Mouse (Mus musculus) kidney, embryonic 14.5 days (tissue): ENCODE measurements around the gene Ammecr1. TPM values are rescaled to one million over a fixed set of nuclear protein-coding genes. Genes with fewer than 3 reads are reported as not detected.

Experiments used
- ATAC-seq: fragments of 200-750 bp; cut with Nextera tagmentation; 2 replicates; pipeline ENCODE4 v1.8.0; 2017; ENCODE audit warnings: moderate number of reproducible peaks, mild to moderate bottlenecking, moderate TSS enrichment, moderate library complexity; ENCODE audit not compliant: low FRiP score, low TSS enrichment
- H3K27ac ChIP-seq: fragments of 300-500 bp; sonication (generic); 2 replicates; pipeline ENCODE4 v1.5.1; 2014; ENCODE audit warnings: low read depth, mild to moderate bottlenecking, low read length, moderate library complexity, mixed read lengths
- H3K27me3 ChIP-seq: fragments of 300-500 bp; sonication (generic); 2 replicates; pipeline ENCODE4 v1.6.1; 2014; ENCODE audit warnings: mild to moderate bottlenecking, low read length; ENCODE audit not compliant: control insufficient read depth, insufficient read depth
- H3K36me3 ChIP-seq: fragments of 300-500 bp; sonication (generic); 2 replicates; pipeline ENCODE4 v1.6.1; 2014; ENCODE audit warnings: low read length, mixed read lengths; ENCODE audit not compliant: control insufficient read depth, insufficient read depth
- H3K4me1 ChIP-seq: fragments of 300-500 bp; sonication (generic); 2 replicates; pipeline ENCODE4 v1.6.1; 2014; ENCODE audit warnings: low read length, mixed read lengths; ENCODE audit not compliant: control insufficient read depth, insufficient read depth
- H3K4me2 ChIP-seq: fragments of 300-500 bp; sonication (generic); replicated peaks from 2 replicates; pipeline ENCODE4 v1.6.1; 2014; ENCODE audit warnings: low read depth, mild to moderate bottlenecking, low read length
- H3K4me3 ChIP-seq: fragments of 300-500 bp; sonication (generic); 2 replicates; pipeline ENCODE4 v1.5.1; 2014; ENCODE audit warnings: mild to moderate bottlenecking, low read length
- H3K9ac ChIP-seq: fragments of 300-500 bp; sonication (generic); 2 replicates; pipeline ENCODE4 v1.6.1; 2014; ENCODE audit warnings: low read depth, mild to moderate bottlenecking, low read length, moderate library complexity
- H3K9me3 ChIP-seq: fragments of 300-500 bp; sonication (generic); 2 replicates; pipeline ENCODE4 v1.6.1; 2016; ENCODE audit warnings: low read length; ENCODE audit not compliant: control insufficient read depth
- WGBS: fragments of 180-500 bp; shearing (Covaris S2); extraction: QIAGEN DNeasy Blood & Tissue Kit; methylation state at CpG from one replicate; pipeline ENCODE4 v1.1.7; 2014; 5-methylcytosine and 5-hydroxymethylcytosine counted together
- polyA plus RNA-seq: library from polyadenylated mRNA; unstranded; fragments of >200 nt; fragmentation: Nextera tagmentation; extraction: Ambion mirVana; gene quantifications from 2 replicates; pipeline ENCODE4 v1.2.1, GENCODE M21; 2014

Ammecr1 gene
- polyA plus RNA-seq, 1 experiment from 2014 or later, result 16.0 TPM

DNA sequence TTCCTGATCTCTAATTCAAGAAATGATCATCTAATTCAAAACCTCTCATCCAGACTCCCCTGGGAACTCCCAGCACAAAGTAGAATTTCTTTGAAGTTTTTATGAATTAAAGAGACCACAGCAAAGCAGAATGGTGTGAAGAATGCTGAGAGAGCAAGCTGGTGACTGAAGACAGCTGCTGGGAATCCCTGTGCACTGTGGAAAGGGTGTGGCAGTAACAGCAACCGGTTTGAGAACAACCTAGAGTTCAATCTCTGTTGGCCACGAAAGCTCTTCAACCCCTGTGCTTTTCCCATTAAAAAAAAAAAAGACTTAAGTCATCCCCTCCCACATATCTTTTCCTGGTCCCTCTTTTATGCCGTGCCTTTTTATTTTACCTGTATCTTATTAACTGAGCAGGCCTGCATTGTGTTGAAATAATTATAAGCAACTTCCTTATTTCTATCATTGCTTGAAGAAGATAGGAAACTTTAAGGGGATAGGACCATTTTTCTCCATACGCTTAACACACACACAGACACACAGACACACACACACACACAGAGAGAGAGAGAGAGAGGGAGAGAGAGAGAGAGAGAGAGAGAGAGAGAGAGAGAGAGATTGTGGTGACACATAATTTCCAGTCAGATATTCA is 6.7 kb downstream of the Ammecr1 start:
- H3K36me3 ChIP-seq, result no peaks in the 10 kb centered on the region
- 75% methylated on average over 4 of the region's 4 CpGs for WGBS
- no peak overlapping the region for H3K4me3 ChIP-seq
- no peak overlapping the region for H3K9ac ChIP-seq
- ATAC-seq, result no peak
- no peaks in the 10 kb centered on the region for H3K9me3 ChIP-seq
- H3K4me2 ChIP-seq, result no peak overlapping the region
- no peaks in the 10 kb centered on the region for H3K4me1 ChIP-seq
- no peaks in the 10 kb centered on the region; the same call in 1 of the 2 replicates for H3K27me3 ChIP-seq
- no peak overlapping the region for H3K27ac ChIP-seq

- no peak for ATAC-seq
- no peaks in the 10 kb centered on the region for H3K27me3 ChIP-seq
These were observed 38.1 kb downstream of the Ammecr1 start for GRCm38 (mm10) chrX:142928430-142928829.

GRCm38 (mm10) chrX:142917394-142917793 is 49.1 kb downstream of the Ammecr1 start:
- Histone ChIP-seq H3K4me2 (no peak overlapping the region), H3K4me1 (no peaks in the 10 kb centered on the region), H3K9ac (no peak overlapping the region), H3K36me3 (no peaks in the 10 kb centered on the region), H3K4me3 (no peak overlapping the region), H3K27ac (no peak overlapping the region), H3K9me3 (no peaks in the 10 kb centered on the region), H3K27me3 (no peaks in the 10 kb centered on the region)
- WGBS, result 40% methylated on average over 3 of the region's 3 CpGs
- no peak for ATAC-seq

More at GRCm38 (mm10) chrX:142928430-142928829, 38.1 kb downstream of the Ammecr1 start:
- H3K9ac ChIP-seq, result no peak overlapping the region
- no peaks in the 10 kb centered on the region for H3K4me1 ChIP-seq
- H3K4me3 ChIP-seq, result no peak overlapping the region
- H3K9me3 ChIP-seq, result no peaks in the 10 kb centered on the region
- no peaks in the 10 kb centered on the region for H3K36me3 ChIP-seq
- no peak overlapping the region for H3K27ac ChIP-seq
- no peak overlapping the region for H3K4me2 ChIP-seq
- WGBS, result 70% methylated on average over 4 of the region's 4 CpGs

DNA sequence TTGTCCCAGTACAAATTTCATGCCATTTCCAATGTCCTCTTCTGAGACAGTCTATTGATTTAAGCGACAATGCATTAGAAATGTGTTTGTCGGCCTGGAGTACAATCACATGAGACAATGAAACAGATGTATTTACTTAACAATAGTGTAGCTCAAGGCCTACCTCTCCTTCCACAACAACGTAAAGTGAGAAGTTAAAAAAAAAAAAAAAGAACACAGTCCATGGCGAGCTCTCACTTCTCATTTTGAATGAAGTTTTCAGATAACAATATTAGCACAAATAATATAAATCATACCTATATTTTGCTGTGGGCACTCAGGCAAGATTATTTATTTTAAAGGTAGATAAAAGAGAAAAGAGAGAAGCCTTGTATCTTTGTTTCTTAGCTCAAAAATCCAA is 49.8 kb downstream of the Ammecr1 start:
- Histone ChIP-seq H3K27ac (no peak overlapping the region), H3K9ac (no peak overlapping the region), H3K4me3 (no peak overlapping the region), H3K9me3 (no peaks in the 10 kb centered on the region), H3K4me2 (no peak overlapping the region), H3K27me3 (no peaks in the 10 kb centered on the region), H3K36me3 (no peaks in the 10 kb centered on the region), H3K4me1 (no peaks in the 10 kb centered on the region)
- no peak for ATAC-seq
- 73% methylated on average over 4 of the region's 4 CpGs for WGBS

GRCm38 (mm10) chrX:142914208-142914607 is 52.3 kb downstream of the Ammecr1 start:
- H3K4me3 ChIP-seq, result no peak overlapping the region
- no peaks in the 10 kb centered on the region for H3K9me3 ChIP-seq
- no peak for ATAC-seq
- no peaks in the 10 kb centered on the region for H3K27me3 ChIP-seq
- H3K4me2 ChIP-seq, result no peak overlapping the region
- no peaks in the 10 kb centered on the region for H3K4me1 ChIP-seq
- no peak overlapping the region for H3K27ac ChIP-seq
- H3K36me3 ChIP-seq, result no peaks in the 10 kb centered on the region
- no peak overlapping the region for H3K9ac ChIP-seq

GRCm38 (mm10) chrX:142903854-142904253 is 62.7 kb downstream of the Ammecr1 start:
- no peak overlapping the region for H3K27ac ChIP-seq
- H3K36me3 ChIP-seq, result no peaks in the 10 kb centered on the region
- no peaks in the 10 kb centered on the region for H3K4me1 ChIP-seq
- no peaks in the 10 kb centered on the region for H3K9me3 ChIP-seq
- no peak overlapping the region for H3K4me3 ChIP-seq
- H3K4me2 ChIP-seq, result no peak overlapping the region
- ATAC-seq, result no peak
- H3K27me3 ChIP-seq, result no peaks in the 10 kb centered on the region
- WGBS, result 87% methylated on average over 8 of the region's 8 CpGs
- no peak overlapping the region for H3K9ac ChIP-seq

DNA sequence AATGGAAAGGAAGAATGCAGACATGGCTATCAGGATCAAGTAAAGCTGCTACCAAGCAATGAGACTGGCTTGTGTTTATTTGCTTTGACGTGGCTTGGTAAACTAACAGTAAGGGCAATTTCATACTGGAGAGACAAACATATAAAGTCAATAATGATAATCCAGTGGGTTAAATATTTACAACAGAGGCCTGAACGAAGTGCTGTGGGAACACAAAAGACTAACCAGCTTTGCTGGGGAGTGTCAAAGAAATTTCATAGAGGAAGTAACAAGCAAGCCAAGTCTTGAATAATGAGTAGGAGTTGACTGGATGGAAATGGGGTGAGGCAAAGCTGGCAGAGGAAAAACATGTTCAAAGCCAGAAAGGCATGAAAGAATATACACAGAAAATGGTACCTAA is 63.9 kb downstream of the Ammecr1 start:
- H3K4me3 ChIP-seq, result no peak overlapping the region
- 71% methylated on average over 2 of the region's 2 CpGs for WGBS
- no peaks in the 10 kb centered on the region for H3K4me1 ChIP-seq

DNA sequence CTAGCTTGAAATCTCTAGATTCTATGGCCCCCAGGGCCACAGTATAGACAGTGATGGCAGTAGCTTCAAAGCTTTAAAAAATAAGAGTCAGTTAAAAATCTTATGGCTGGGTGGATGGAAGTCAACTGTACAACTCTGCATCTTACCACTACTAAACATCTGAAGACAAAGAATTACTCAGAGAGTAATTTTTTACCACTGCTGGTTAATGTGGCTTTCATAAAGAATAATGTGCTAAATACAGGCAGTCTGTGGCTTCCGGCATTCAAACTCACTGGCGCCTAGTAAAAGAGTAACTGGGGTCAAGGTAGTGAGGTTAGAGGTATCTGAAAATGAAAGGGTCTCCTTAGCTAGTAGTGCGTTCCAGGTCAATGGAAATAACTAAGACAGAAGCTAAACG is 64.6 kb downstream of the Ammecr1 start:
- no peak for ATAC-seq
- H3K9ac ChIP-seq, result no peak overlapping the region
- no peak overlapping the region for H3K4me3 ChIP-seq
- H3K27me3 ChIP-seq, result no peaks in the 10 kb centered on the region
- no peaks in the 10 kb centered on the region for H3K4me1 ChIP-seq
- WGBS, result 65% methylated on average over 4 of the region's 4 CpGs
- no peaks in the 10 kb centered on the region for H3K9me3 ChIP-seq
- no peak overlapping the region for H3K27ac ChIP-seq
- H3K36me3 ChIP-seq, result no peaks in the 10 kb centered on the region
- H3K4me2 ChIP-seq, result no peak overlapping the region

More for the DNA sequence above, 63.9 kb downstream of the Ammecr1 start:
- H3K9me3 ChIP-seq, result no peaks in the 10 kb centered on the region
- ATAC-seq, result no peak
- no peaks in the 10 kb centered on the region for H3K36me3 ChIP-seq
- no peak overlapping the region for H3K9ac ChIP-seq
- H3K27ac ChIP-seq, result no peak overlapping the region
- H3K4me2 ChIP-seq, result no peak overlapping the region
- H3K27me3 ChIP-seq, result no peaks in the 10 kb centered on the region

DNA sequence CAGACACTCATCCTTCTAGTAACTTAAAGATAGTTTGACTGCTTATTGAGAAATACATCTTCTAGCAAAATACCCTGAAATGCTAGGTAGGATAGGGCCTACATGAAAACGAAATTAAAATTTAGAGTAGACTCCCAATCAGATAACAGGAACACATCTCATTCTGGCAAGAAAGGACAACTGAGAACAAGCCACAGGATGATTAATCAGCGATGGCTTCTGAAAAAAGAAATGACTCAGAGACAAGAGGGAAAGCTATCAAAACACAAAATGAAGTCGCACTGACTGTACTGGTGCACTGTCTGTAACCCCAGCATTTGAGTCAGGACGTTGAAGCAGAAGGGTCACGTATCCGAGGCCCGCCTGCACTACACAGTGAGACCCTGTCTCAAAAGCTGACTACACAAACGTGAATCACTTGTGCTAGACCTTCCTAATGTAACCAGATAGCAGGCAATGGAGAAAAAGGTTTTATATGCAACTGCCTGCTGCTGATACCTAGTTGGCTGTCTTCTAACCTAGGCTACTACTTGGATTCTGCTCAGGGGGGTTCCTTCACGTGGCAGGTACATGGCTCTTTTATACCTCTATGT is 68.1 kb downstream of the Ammecr1 start:
- Histone ChIP-seq H3K4me3 (no peak overlapping the region), H3K36me3 (no peaks in the 10 kb centered on the region), H3K9me3 (no peaks in the 10 kb centered on the region), H3K4me1 (no peaks in the 10 kb centered on the region), H3K27me3 (no peaks in the 10 kb centered on the region), H3K4me2 (no peak overlapping the region), H3K9ac (no peak overlapping the region), H3K27ac (no peak overlapping the region)
- WGBS, result 76% methylated on average over 9 of the region's 9 CpGs
- no peak for ATAC-seq
